Mouse (Mus musculus) ZHBTc4 (cell line): ENCODE data around the gene Wdr78.

Experiments used
- DNase-seq: peaks from one replicate; pipeline ENCODE4 v3.0.0-alpha.2; 2011; ENCODE audit warnings: low read depth, low spot score

The Wdr78 gene

GRCm38 (mm10) chr4:103056909-103057308, 57.4 kb downstream of the Wdr78 start:
- DNase-seq, result no peak

- no peak for DNase-seq
Measured at GRCm38 (mm10) chr4:103048046-103048445, 66.3 kb downstream of the Wdr78 start.

- peak; percentile 29 for DNase-seq
Measured at GRCm38 (mm10) chr4:103042997-103043396, 71.4 kb downstream of the Wdr78 start.

- DNase-seq, result no peak
Measured at GRCm38 (mm10) chr4:103039838-103040191, 74.5 kb downstream of the Wdr78 start.

GRCm38 (mm10) chr4:103039103-103039837, 75.1 kb downstream of the Wdr78 start:
- no peak for DNase-seq

GRCm38 (mm10) chr4:103028177-103029088, 85.9 kb downstream of the Wdr78 start:
- no peak for DNase-seq

- DNase-seq, result no peak
Measured at GRCm38 (mm10) chr4:103027745-103028144, 86.6 kb downstream of the Wdr78 start.

GRCm38 (mm10) chr4:103026621-103027020, 87.7 kb downstream of the Wdr78 start, which contains the start of gene Insl5:
Insl5 (minus strand) TSS chr4:103026842.
- DNase-seq, result no peak

GRCm38 (mm10) chr4:103013490-103013889, 100.9 kb downstream of the Wdr78 start:
- no peak for DNase-seq

- peak; percentile 41 for DNase-seq
Measured at GRCm38 (mm10) chr4:103011823-103012222, 102.5 kb downstream of the Wdr78 start.

GRCm38 (mm10) chr4:103010734-103011133, 103.6 kb downstream of the Wdr78 start:
- no peak for DNase-seq

GRCm38 (mm10) chr4:103006943-103007418, 107.4 kb downstream of the Wdr78 start:
- DNase-seq, result no peak

- no peak for DNase-seq
Measured at GRCm38 (mm10) chr4:103006266-103006665, 108.1 kb downstream of the Wdr78 start.

- DNase-seq, result no peak
Measured at GRCm38 (mm10) chr4:103005190-103005945, 109.0 kb downstream of the Wdr78 start.

- no peak for DNase-seq
Measured at GRCm38 (mm10) chr4:103004681-103005080, 109.7 kb downstream of the Wdr78 start.

GRCm38 (mm10) chr4:102991685-102992084, 122.7 kb downstream of the Wdr78 start:
- DNase-seq, result no peak

GRCm38 (mm10) chr4:102990595-102991340, 123.6 kb downstream of the Wdr78 start:
- DNase-seq, result no peak

- DNase-seq, result no peak
Measured at GRCm38 (mm10) chr4:102990016-102990415, 124.3 kb downstream of the Wdr78 start.

- no peak for DNase-seq
Measured at GRCm38 (mm10) chr4:102989391-102989790, 125.0 kb downstream of the Wdr78 start.

GRCm38 (mm10) chr4:102988526-102988925, 125.8 kb downstream of the Wdr78 start:
- no peak for DNase-seq
